Mouse (Mus musculus) stomach, embryonic 15.5 days (tissue): ENCODE data around the gene Aph1b. TPM values are rescaled to one million over a fixed set of nuclear protein-coding genes. Genes with fewer than 3 reads are reported as not detected.
"Not testable (repeated sequence)": the region's sequence is repeated elsewhere in the genome, so short reads cannot be mapped to it uniquely, and the experiment has no call there.

Experiments
- ATAC-seq: fragments of 200-750 bp; cut with Nextera tagmentation; 2 replicates; pipeline ENCODE4 v1.8.0; 2017; ENCODE audit warnings: low read depth, moderate number of reproducible peaks, moderate TSS enrichment; ENCODE audit not compliant: insufficient read depth, low FRiP score
- H3K27ac ChIP-seq: fragments of 300-500 bp; sonication (generic); 2 replicates; pipeline ENCODE4 v1.5.1; 2015; ENCODE audit warnings: mild to moderate bottlenecking, inconsistent platforms
- H3K27me3 ChIP-seq: fragments of 300-500 bp; sonication (generic); replicated peaks from 2 replicates; pipeline ENCODE4 v1.6.1; 2015; ENCODE audit warnings: inconsistent platforms
- H3K36me3 ChIP-seq: fragments of 300-500 bp; sonication (generic); 2 replicates; pipeline ENCODE4 v1.6.1; 2015; ENCODE audit warnings: inconsistent platforms
- H3K4me1 ChIP-seq: fragments of 300-500 bp; sonication (generic); 2 replicates; pipeline ENCODE4 v1.6.1; 2015; ENCODE audit warnings: inconsistent platforms
- H3K4me2 ChIP-seq: fragments of 300-500 bp; sonication (generic); 2 replicates; pipeline ENCODE4 v1.6.1; 2015; ENCODE audit warnings: mild to moderate bottlenecking, inconsistent platforms
- H3K4me3 ChIP-seq: fragments of 300-500 bp; sonication (generic); replicated peaks from 2 replicates; pipeline ENCODE4 v1.5.1; 2015; ENCODE audit warnings: inconsistent platforms
- H3K9ac ChIP-seq: fragments of 300-500 bp; sonication (generic); 2 replicates; pipeline ENCODE4 v1.6.1; 2015; ENCODE audit warnings: inconsistent platforms
- H3K9me3 ChIP-seq: fragments of 300-500 bp; sonication (generic); 2 replicates; pipeline ENCODE4 v1.6.1; 2016; ENCODE audit warnings: inconsistent platforms
- WGBS: fragments of 180-500 bp; shearing (Covaris S2); methylation state at CpG from one replicate; pipeline ENCODE4 v1.1.7; 2015; 5-methylcytosine and 5-hydroxymethylcytosine counted together
- polyA plus RNA-seq: library from polyadenylated mRNA; unstranded; fragments of >200 nt; fragmentation: Nextera tagmentation; extraction: Ambion mirVana; gene quantifications from 2 replicates; pipeline ENCODE4 v1.2.1, GENCODE M21; 2015

Aph1b gene
- polyA plus RNA-seq = 8.4 and 9.1 TPM in 2 replicates

DNA sequence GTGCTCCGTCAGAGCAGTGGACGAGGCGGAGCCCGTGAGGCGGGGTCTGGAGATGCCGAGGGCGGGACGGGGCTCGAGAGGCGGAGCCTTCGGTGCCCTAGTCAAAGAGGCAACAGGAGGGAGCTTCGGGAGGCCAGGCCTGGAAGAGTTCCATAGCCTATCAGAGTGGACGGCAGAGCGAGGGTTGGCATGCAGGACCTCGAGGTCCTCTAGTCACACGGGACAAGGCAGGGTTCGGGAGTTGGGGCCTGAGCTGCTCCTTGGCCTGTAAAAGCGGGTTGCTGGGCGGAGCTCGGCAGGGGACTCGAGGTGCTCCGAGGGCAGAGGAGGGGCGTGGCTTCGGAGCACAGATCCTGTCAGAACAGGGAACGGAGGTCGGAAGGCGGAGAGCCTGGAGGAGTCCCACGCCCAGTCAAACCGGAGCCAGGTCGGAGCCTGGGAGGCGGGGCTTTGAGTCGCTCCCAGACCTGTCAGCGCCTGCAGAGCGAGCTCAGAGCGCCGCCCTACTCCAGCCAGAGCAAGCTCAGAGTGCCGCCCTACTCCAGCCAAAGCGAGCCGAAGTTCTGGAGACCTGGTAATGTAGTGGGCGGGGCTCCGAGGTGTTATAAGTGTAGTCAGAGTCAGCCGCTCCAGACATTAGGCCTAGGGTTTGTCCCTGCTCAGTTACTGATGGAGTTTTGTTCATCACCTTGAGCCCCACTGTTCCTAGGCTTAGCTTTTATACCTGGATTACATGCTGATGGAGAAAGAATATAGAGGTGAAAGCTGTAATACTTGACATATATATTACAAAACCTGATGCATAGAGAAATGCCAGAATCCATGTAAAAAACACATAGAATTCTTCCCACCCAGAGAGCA is at the start of gene Aph1b:
Gene Aph1b, minus strand, starts transcription at position 27 of the 861 bp plus-strand sequence.
- WGBS = under 1% methylated on average over 42 of the region's 42 CpGs

DNA sequence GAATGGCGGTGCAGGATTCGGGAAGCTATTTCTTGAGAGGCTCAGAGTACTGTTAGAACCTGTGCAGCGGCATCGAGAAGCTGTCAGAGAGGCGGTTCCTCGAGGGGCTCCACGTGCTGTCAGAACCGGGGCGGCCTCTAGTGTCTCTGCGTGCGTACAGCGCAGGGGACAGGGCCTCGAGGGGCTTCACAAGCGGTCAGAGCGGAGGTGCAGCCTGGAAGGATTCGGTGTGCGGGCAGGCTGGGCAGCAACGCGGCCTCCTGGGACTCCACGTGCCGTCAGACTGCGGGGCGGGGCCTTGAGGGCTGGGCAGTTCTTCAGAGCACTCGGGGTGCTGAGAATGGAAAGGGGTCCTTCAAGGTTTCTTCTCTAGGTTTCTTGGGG is 39.8 kb upstream of the Aph1b start:
- Histone ChIP-seq H3K27ac (no peak overlapping the region), H3K9ac (peak overlapping the region; percentile 23; the same call in 1 of the 2 replicates), H3K27me3 (no peaks in the 10 kb centered on the region), H3K36me3 (no peaks in the 10 kb centered on the region), H3K4me1 (peaks cover 12% of the 10 kb centered on the region), H3K9me3 (no peaks in the 10 kb centered on the region), H3K4me3 (peak overlapping the region; percentile 69), H3K4me2 (peak overlapping the region; percentile 100)
- ATAC-seq = peak; percentile 57; the same call in 1 of the 2 replicates
- 0% methylated on average over 24 of the region's 24 CpGs for WGBS

More for the DNA sequence above, at the start of gene Aph1b:
- Histone ChIP-seq H3K9ac (peak within 1 kb of the TSS; percentile 54), H3K9me3 (no peaks in the 10 kb centered on the region), H3K4me2 (peak within 1 kb of the TSS; percentile 91), H3K27me3 (no peaks in the 10 kb centered on the region), H3K36me3 (no peaks in the 10 kb centered on the region), H3K4me1 (no peaks in the 10 kb centered on the region), H3K4me3 (peak within 1 kb of the TSS; percentile 73), H3K27ac (peak within 1 kb of the TSS; percentile 95)
- peak; percentile 98 for ATAC-seq

GRCm38 (mm10) chr9:66834318-66835096 is 39.2 kb upstream of the Aph1b start, which contains the start of gene Aph1c:
Gene Aph1c (minus strand): TSS chr9:66834726.
- WGBS = under 1% methylated on average over 58 of the region's 58 CpGs
- no peaks in the 10 kb centered on the region for H3K9me3 ChIP-seq

DNA sequence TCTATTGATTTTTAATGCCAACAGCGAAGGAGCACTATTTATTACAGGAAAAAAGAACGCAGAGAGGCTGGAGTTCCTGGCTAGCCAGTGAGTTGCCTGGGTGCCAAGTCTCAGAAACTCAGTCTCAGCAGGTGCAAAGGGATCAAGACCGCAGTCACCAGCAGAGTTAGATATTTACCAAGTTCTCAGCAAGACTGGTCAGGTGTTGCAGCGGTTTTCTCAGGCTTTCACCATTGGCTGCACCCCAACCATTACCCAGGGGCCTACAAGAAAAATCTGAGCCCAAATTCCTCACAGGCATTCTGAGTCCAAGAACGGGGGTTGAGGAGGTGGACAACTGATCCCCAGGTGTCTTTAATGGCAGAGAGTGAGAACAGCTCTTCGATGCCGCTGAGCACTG is 38.6 kb upstream of the Aph1b start:
- peak overlapping the region; percentile 100 for H3K4me2 ChIP-seq
- H3K4me3 ChIP-seq = peak overlapping the region; percentile 69
- WGBS = 26% methylated on average over 7 of the region's 7 CpGs
- no peak overlapping the region for H3K9ac ChIP-seq
- no peaks in the 10 kb centered on the region for H3K36me3 ChIP-seq
- no peaks in the 10 kb centered on the region for H3K9me3 ChIP-seq
- H3K4me1 ChIP-seq = peaks cover 12% of the 10 kb centered on the region
- no peaks in the 10 kb centered on the region for H3K27me3 ChIP-seq
- no peak overlapping the region for H3K27ac ChIP-seq
- no peak for ATAC-seq

More at GRCm38 (mm10) chr9:66834318-66835096, 39.2 kb upstream of the Aph1b start, which contains the start of gene Aph1c:
- Histone ChIP-seq H3K4me2 (peak within 1 kb of the TSS; percentile 100), H3K9ac (peak within 1 kb of the TSS; percentile 35), H3K4me3 (peak within 1 kb of the TSS; percentile 69), H3K36me3 (no peaks in the 10 kb centered on the region), H3K27me3 (no peaks in the 10 kb centered on the region), H3K27ac (no peak within 1 kb of the TSS), H3K4me1 (peaks cover 12% of the 10 kb centered on the region)
- ATAC-seq = peak; percentile 100

- no peak overlapping the region for H3K4me3 ChIP-seq
- 56% methylated on average over 4 of the region's 4 CpGs for WGBS
- no peak overlapping the region for H3K4me2 ChIP-seq
- no peaks in the 10 kb centered on the region for H3K27me3 ChIP-seq
- H3K4me1 ChIP-seq = peaks cover 12% of the 10 kb centered on the region
- H3K27ac ChIP-seq = no peak overlapping the region
- H3K9ac ChIP-seq = no peak overlapping the region
- no peaks in the 10 kb centered on the region for H3K36me3 ChIP-seq
- no peaks in the 10 kb centered on the region for H3K9me3 ChIP-seq
- no peak for ATAC-seq
Observed at GRCm38 (mm10) chr9:66832366-66832908, 37.1 kb upstream of the Aph1b start.

DNA sequence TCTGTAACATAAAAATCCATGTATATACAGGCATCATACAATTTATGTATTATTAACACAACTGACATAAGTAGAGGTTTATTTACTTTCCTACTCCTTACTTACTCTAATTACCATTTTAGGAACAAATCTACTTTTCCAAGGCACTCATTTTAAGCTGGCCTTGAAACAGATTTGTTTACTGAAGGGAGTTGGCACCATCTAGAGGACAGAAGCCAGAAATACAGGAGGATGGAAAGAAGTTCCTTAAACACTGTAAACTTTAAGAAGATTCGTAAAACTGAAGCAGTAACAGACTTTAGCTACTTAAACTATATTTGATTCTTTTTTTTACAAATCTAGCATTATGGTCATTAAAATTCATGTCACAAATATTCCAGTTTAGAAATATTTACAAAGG is 30.7 kb upstream of the Aph1b start:
- Histone ChIP-seq H3K9me3 (no peaks in the 10 kb centered on the region), H3K4me3 (no peak overlapping the region), H3K4me2 (no peak overlapping the region), H3K36me3 (no peaks in the 10 kb centered on the region), H3K9ac (no peak overlapping the region), H3K4me1 (no peaks in the 10 kb centered on the region), H3K27ac (no peak overlapping the region), H3K27me3 (no peaks in the 10 kb centered on the region)
- 32% methylated on average over 1 of the region's 1 CpGs for WGBS
- ATAC-seq = no peak

DNA sequence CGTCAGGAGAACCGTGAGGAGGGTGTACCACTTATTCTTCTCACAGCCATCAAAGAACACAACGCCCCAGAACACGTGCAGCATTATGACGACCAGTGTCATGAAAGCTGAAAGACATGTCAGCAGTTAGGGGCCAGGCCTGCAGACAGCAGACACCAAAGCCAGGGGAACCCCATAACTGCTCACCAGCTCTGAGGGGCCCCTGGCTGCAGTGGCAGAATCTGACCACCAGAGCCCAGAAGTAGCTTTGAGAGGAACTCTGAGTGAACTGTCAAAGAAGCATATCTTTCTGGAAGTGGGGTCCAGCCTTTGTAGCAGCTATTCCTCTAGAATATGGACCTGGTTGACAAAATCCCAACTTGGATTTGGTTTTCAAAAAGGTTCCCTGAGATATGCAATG is 27.0 kb upstream of the Aph1b start:
- H3K4me3 ChIP-seq, H3K4me1 ChIP-seq, H3K36me3 ChIP-seq, H3K27me3 ChIP-seq, H3K9ac ChIP-seq, H3K27ac ChIP-seq, H3K9me3 ChIP-seq, ATAC-seq, H3K4me2 ChIP-seq: not testable (repeated sequence)
- 100% methylated on average over 1 of the region's 5 CpGs for WGBS

DNA sequence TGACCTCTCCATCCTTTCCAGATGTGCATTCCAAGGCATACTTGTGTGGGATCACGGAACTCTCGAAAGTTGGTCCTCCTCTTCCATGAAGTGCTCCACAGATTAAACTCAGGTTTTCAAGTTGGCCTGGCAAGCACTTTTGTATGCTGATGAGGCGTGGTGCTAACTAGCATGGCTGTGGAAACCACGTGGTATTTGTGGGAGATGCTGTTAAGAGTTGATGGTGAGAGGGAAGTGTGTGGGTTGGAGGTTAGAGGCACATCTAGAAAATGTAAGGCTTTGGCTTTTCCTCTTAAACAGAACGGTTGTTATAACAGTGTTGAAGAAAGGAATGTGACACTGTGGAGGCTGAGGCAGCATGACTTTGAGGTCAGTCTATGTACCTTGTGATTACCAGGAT is 25.7 kb upstream of the Aph1b start:
- no peak for ATAC-seq
- 63% methylated on average over 5 of the region's 5 CpGs for WGBS

DNA sequence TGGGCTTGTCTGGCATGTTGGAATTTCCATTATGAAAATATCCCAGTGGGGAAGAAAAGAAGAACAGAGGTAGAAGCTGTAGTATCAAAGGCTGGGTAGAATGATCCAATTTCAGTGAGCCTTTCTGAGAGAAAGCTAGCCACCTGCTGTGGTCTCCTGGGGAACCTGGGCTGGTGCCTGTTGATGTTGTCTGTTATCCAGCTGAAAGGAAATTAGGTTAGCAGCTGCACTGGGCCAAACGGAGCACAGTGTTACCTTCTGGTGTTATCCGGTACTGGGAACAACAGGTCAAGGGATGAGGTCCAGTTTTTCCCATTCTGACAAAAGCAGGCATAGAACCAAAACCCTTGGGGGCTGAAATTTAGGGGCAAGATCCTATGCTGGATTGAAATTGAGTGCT is 18.1 kb upstream of the Aph1b start:
- Histone ChIP-seq H3K4me3 (no peak overlapping the region), H3K27me3 (no peaks in the 10 kb centered on the region), H3K9me3 (no peaks in the 10 kb centered on the region), H3K4me2 (no peak overlapping the region), H3K27ac (no peak overlapping the region), H3K9ac (no peak overlapping the region), H3K4me1 (no peaks in the 10 kb centered on the region), H3K36me3 (no peaks in the 10 kb centered on the region)
- WGBS = 44% methylated on average over 2 of the region's 2 CpGs
- ATAC-seq = no peak

More for the DNA sequence above, 25.7 kb upstream of the Aph1b start:
- H3K4me3 ChIP-seq = no peak overlapping the region
- H3K27me3 ChIP-seq = no peaks in the 10 kb centered on the region
- H3K36me3 ChIP-seq = no peaks in the 10 kb centered on the region
- no peak overlapping the region for H3K9ac ChIP-seq
- no peak overlapping the region for H3K27ac ChIP-seq
- H3K9me3 ChIP-seq = no peaks in the 10 kb centered on the region
- no peaks in the 10 kb centered on the region for H3K4me1 ChIP-seq
- no peak overlapping the region for H3K4me2 ChIP-seq

DNA sequence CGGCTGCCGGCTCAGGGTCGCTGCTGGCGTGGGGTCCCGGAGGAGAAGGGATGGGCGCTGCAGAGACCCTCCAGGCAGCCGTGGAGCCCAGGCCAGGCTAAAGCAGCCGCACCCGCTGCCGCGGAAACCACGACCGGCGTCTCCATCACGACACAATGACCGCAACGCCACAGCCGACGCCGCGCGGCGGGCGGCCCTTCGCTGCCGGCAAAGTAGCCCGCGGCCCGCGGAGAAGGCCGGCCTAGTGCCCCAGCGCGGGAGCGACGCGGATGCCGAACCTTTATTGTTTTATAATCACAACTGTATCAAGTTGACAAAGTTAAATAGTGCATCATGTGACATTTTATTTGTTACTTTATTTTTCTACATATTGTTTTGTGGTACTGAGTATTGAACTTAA is 10.7 kb upstream of the Aph1b start:
- not testable (repeated sequence) for H3K4me1 ChIP-seq, H3K36me3 ChIP-seq, H3K27me3 ChIP-seq, ATAC-seq, H3K9ac ChIP-seq, H3K27ac ChIP-seq, H3K9me3 ChIP-seq
- 7% methylated on average over 30 of the region's 37 CpGs for WGBS
- peak overlapping the region; percentile 51 for H3K4me2 ChIP-seq
- H3K4me3 ChIP-seq = peak overlapping the region; percentile 28

DNA sequence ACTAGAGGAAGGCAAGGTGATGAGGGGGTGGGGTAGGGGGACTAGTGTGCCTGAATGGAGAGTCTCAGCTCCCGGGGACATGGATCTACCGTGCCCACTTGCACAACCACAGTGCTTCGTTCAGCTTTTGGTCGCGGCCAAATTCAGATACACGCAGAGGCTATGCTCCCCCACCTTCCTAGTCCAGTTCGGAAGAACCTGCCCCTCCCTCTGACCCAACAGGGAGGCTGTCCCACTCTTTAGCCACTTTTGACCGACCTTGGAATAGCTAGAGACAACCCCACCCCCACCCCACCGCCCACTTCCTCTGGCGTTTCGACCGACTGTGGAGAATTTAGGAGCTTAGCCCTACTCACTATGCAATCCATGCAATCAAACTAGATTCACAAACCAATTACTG is 6.7 kb upstream of the Aph1b start:
- no peak for ATAC-seq
- H3K9me3 ChIP-seq = no peaks in the 10 kb centered on the region
- no peak overlapping the region for H3K4me3 ChIP-seq
- no peak overlapping the region for H3K4me2 ChIP-seq
- no peaks in the 10 kb centered on the region for H3K36me3 ChIP-seq
- WGBS = 57% methylated on average over 12 of the region's 12 CpGs
- H3K27ac ChIP-seq = no peak overlapping the region
- H3K27me3 ChIP-seq = 0 out of 2 replicates have a peak, but pooled peaks cover 3% of the 10 kb centered on the region
- no peak overlapping the region for H3K9ac ChIP-seq
- peaks cover 3% of the 10 kb centered on the region; the same call in 1 of the 2 replicates for H3K4me1 ChIP-seq
